Mouse (Mus musculus): ENCODE measurements around the gene AC109138.7. TPM values are rescaled to one million over a fixed set of nuclear protein-coding genes. Genes with fewer than 3 reads are reported as not detected.
A peak's percentile ranks its signal among the peaks of the same experiment; 100 is the strongest.
"Not testable (repeated sequence)": the region's sequence is repeated elsewhere in the genome, so short reads cannot be mapped to it uniquely, and the experiment has no call there.

The AC109138.7 gene
- polyA plus RNA-seq, 1 experiment from 2014 or later: not detected

GRCm38 (mm10) chr19:4240247-4240668 lies 26.1 kb downstream of the AC109138.7 start:
- WGBS: 40% methylated on average over 8 of the region's 8 CpGs
- H3K4me2 ChIP-seq (ENCODE audit: low read depth, low read length): no peak overlapping the region
- H3K27me3 ChIP-seq (replicated peaks; ENCODE audit: control insufficient read depth, insufficient read depth, low read length): no peaks in the 10 kb centered on the region
- H3K9ac ChIP-seq (ENCODE audit: low read depth, low read length): no peak overlapping the region
- no peak overlapping the region for H3K4me3 ChIP-seq (ENCODE audit: low read depth, low read length)
- no peaks in the 10 kb centered on the region for H3K36me3 ChIP-seq (ENCODE audit: control insufficient read depth, insufficient read depth, low read length)
- DNase-seq (ENCODE audit: low spot score) (no peak), ATAC-seq (ENCODE audit: low read depth) (no peak)
- H3K27ac ChIP-seq (replicated peaks; ENCODE audit: low read depth, low read length): no peak overlapping the region
- no peaks in the 10 kb centered on the region for H3K4me1 ChIP-seq (ENCODE audit: control insufficient read depth, insufficient read depth, low read length)
- H3K9me3 ChIP-seq (ENCODE audit: control insufficient read depth, low read length): no peaks in the 10 kb centered on the region

GRCm38 (mm10) chr19:4242416-4242815 lies 28.3 kb downstream of the AC109138.7 start:
- DNase-seq (ENCODE audit: low spot score) (no peak), ATAC-seq (ENCODE audit: low read depth) (no peak)
- Histone ChIP-seq H3K36me3 (ENCODE audit: control insufficient read depth, insufficient read depth, low read length) (no peaks in the 10 kb centered on the region), H3K9me3 (ENCODE audit: control insufficient read depth, low read length) (no peaks in the 10 kb centered on the region), H3K9ac (ENCODE audit: low read depth, low read length) (no peak overlapping the region), H3K4me3 (ENCODE audit: low read depth, low read length) (no peak overlapping the region), H3K27ac (replicated peaks; ENCODE audit: low read depth, low read length) (no peak overlapping the region), H3K27me3 (replicated peaks; ENCODE audit: control insufficient read depth, insufficient read depth, low read length) (no peaks in the 10 kb centered on the region), H3K4me1 (ENCODE audit: control insufficient read depth, insufficient read depth, low read length) (no peaks in the 10 kb centered on the region), H3K4me2 (ENCODE audit: low read depth, low read length) (no peak overlapping the region)
- WGBS: 75% methylated on average over 3 of the region's 3 CpGs

- Histone ChIP-seq H3K9ac (ENCODE audit: low read depth, low read length) (no peak overlapping the region), H3K9me3 (ENCODE audit: control insufficient read depth, low read length) (no peaks in the 10 kb centered on the region), H3K4me1 (ENCODE audit: control insufficient read depth, insufficient read depth, low read length) (no peaks in the 10 kb centered on the region), H3K27me3 (replicated peaks; ENCODE audit: control insufficient read depth, insufficient read depth, low read length) (no peaks in the 10 kb centered on the region), H3K4me2 (ENCODE audit: low read depth, low read length) (no peak overlapping the region), H3K27ac (replicated peaks; ENCODE audit: low read depth, low read length) (no peak overlapping the region), H3K4me3 (ENCODE audit: low read depth, low read length) (no peak overlapping the region), H3K36me3 (ENCODE audit: control insufficient read depth, insufficient read depth, low read length) (no peaks in the 10 kb centered on the region)
- DNase-seq (ENCODE audit: low spot score) (no peak), ATAC-seq (ENCODE audit: low read depth) (no peak)
- 77% methylated on average over 6 of the region's 6 CpGs for WGBS
Measured at GRCm38 (mm10) chr19:4244775-4245174, 30.6 kb downstream of the AC109138.7 start.

- Histone ChIP-seq H3K27me3 (replicated peaks; ENCODE audit: control insufficient read depth, insufficient read depth, low read length) (no peaks in the 10 kb centered on the region), H3K9me3 (ENCODE audit: control insufficient read depth, low read length) (no peaks in the 10 kb centered on the region), H3K9ac (ENCODE audit: low read depth, low read length) (no peak overlapping the region), H3K36me3 (ENCODE audit: control insufficient read depth, insufficient read depth, low read length) (no peaks in the 10 kb centered on the region), H3K4me1 (ENCODE audit: control insufficient read depth, insufficient read depth, low read length) (no peaks in the 10 kb centered on the region), H3K4me2 (ENCODE audit: low read depth, low read length) (no peak overlapping the region), H3K4me3 (ENCODE audit: low read depth, low read length) (no peak overlapping the region), H3K27ac (replicated peaks; ENCODE audit: low read depth, low read length) (no peak overlapping the region)
- ATAC-seq (ENCODE audit: low read depth) (no peak), DNase-seq (ENCODE audit: low spot score) (no peak)
- 47% methylated on average over 1 of the region's 1 CpGs for WGBS
Measured at GRCm38 (mm10) chr19:4247010-4247409, 32.9 kb downstream of the AC109138.7 start.

- not testable (repeated sequence) for DNase-seq (ENCODE audit: low spot score); H3K27ac ChIP-seq (replicated peaks; ENCODE audit: low read depth, low read length); ATAC-seq (ENCODE audit: low read depth); H3K4me2 ChIP-seq (ENCODE audit: low read depth, low read length); H3K4me1 ChIP-seq (ENCODE audit: control insufficient read depth, insufficient read depth, low read length); H3K9me3 ChIP-seq (ENCODE audit: control insufficient read depth, low read length); H3K36me3 ChIP-seq (ENCODE audit: control insufficient read depth, insufficient read depth, low read length); H3K27me3 ChIP-seq (replicated peaks; ENCODE audit: control insufficient read depth, insufficient read depth, low read length); H3K9ac ChIP-seq (ENCODE audit: low read depth, low read length); H3K4me3 ChIP-seq (ENCODE audit: low read depth, low read length)
- WGBS: 71% methylated on average over 1 of the region's 1 CpGs
Measured at GRCm38 (mm10) chr19:4248683-4249082, 34.5 kb downstream of the AC109138.7 start.

GRCm38 (mm10) chr19:4254230-4254629 lies 40.1 kb downstream of the AC109138.7 start:
- DNase-seq (ENCODE audit: low spot score): no peak
- no peak overlapping the region for H3K27ac ChIP-seq (replicated peaks; ENCODE audit: low read depth, low read length)
- H3K4me1 ChIP-seq (ENCODE audit: control insufficient read depth, insufficient read depth, low read length): no peaks in the 10 kb centered on the region
- WGBS: 84% methylated on average over 7 of the region's 7 CpGs
- no peak for ATAC-seq (ENCODE audit: low read depth)
- no peaks in the 10 kb centered on the region for H3K27me3 ChIP-seq (replicated peaks; ENCODE audit: control insufficient read depth, insufficient read depth, low read length)
- no peak overlapping the region for H3K4me3 ChIP-seq (ENCODE audit: low read depth, low read length)
- H3K4me2 ChIP-seq (ENCODE audit: low read depth, low read length): no peak overlapping the region
- no peaks in the 10 kb centered on the region for H3K36me3 ChIP-seq (ENCODE audit: control insufficient read depth, insufficient read depth, low read length)
- H3K9ac ChIP-seq (ENCODE audit: low read depth, low read length): no peak overlapping the region
- H3K9me3 ChIP-seq (ENCODE audit: control insufficient read depth, low read length): no peaks in the 10 kb centered on the region

- DNase-seq (ENCODE audit: low spot score): no peak
- Histone ChIP-seq H3K4me2 (ENCODE audit: low read depth, low read length) (no peak overlapping the region), H3K4me1 (ENCODE audit: control insufficient read depth, insufficient read depth, low read length) (no peaks in the 10 kb centered on the region), H3K9ac (ENCODE audit: low read depth, low read length) (no peak overlapping the region), H3K27ac (replicated peaks; ENCODE audit: low read depth, low read length) (no peak overlapping the region), H3K9me3 (ENCODE audit: control insufficient read depth, low read length) (no peaks in the 10 kb centered on the region), H3K27me3 (replicated peaks; ENCODE audit: control insufficient read depth, insufficient read depth, low read length) (no peaks in the 10 kb centered on the region), H3K4me3 (ENCODE audit: low read depth, low read length) (no peak overlapping the region), H3K36me3 (ENCODE audit: control insufficient read depth, insufficient read depth, low read length) (no peaks in the 10 kb centered on the region)
- ATAC-seq (ENCODE audit: low read depth): no peak
- WGBS: 71% methylated on average over 11 of the region's 11 CpGs
Measured at GRCm38 (mm10) chr19:4255583-4256162, 41.5 kb downstream of the AC109138.7 start.

GRCm38 (mm10) chr19:4257216-4257896 lies 43.2 kb downstream of the AC109138.7 start:
- Histone ChIP-seq H3K4me2 (ENCODE audit: low read depth, low read length) (peak overlapping the region; percentile 74), H3K4me3 (ENCODE audit: low read depth, low read length) (peak overlapping the region; percentile 58), H3K27me3 (replicated peaks; ENCODE audit: control insufficient read depth, insufficient read depth, low read length) (no peaks in the 10 kb centered on the region), H3K9ac (ENCODE audit: low read depth, low read length) (peak overlapping the region; percentile 68), H3K4me1 (ENCODE audit: control insufficient read depth, insufficient read depth, low read length) (no peaks in the 10 kb centered on the region), H3K36me3 (ENCODE audit: control insufficient read depth, insufficient read depth, low read length) (no peaks in the 10 kb centered on the region), H3K9me3 (ENCODE audit: control insufficient read depth, low read length) (no peaks in the 10 kb centered on the region), H3K27ac (replicated peaks; ENCODE audit: low read depth, low read length) (no peak overlapping the region)
- under 1% methylated on average over 41 of the region's 41 CpGs for WGBS
- ATAC-seq (ENCODE audit: low read depth) (peak; percentile 92), DNase-seq (ENCODE audit: low spot score) (peak; percentile 97)

- Histone ChIP-seq H3K9me3 (ENCODE audit: control insufficient read depth, low read length) (no peaks in the 10 kb centered on the region), H3K4me3 (ENCODE audit: low read depth, low read length) (peak overlapping the region; percentile 58), H3K4me1 (ENCODE audit: control insufficient read depth, insufficient read depth, low read length) (no peaks in the 10 kb centered on the region), H3K9ac (ENCODE audit: low read depth, low read length) (peak overlapping the region; percentile 68), H3K27ac (replicated peaks; ENCODE audit: low read depth, low read length) (no peak overlapping the region), H3K36me3 (ENCODE audit: control insufficient read depth, insufficient read depth, low read length) (no peaks in the 10 kb centered on the region), H3K27me3 (replicated peaks; ENCODE audit: control insufficient read depth, insufficient read depth, low read length) (no peaks in the 10 kb centered on the region), H3K4me2 (ENCODE audit: low read depth, low read length) (peak overlapping the region; percentile 74)
- DNase-seq (ENCODE audit: low spot score) (no peak), ATAC-seq (ENCODE audit: low read depth) (no peak; the same call in 1 of the 2 replicates)
- 22% methylated on average over 12 of the region's 12 CpGs for WGBS
Measured at GRCm38 (mm10) chr19:4257897-4258252, 43.7 kb downstream of the AC109138.7 start.
